Mouse (Mus musculus): ENCODE results near the gene Acss3.

Gene Acss3

DNA sequence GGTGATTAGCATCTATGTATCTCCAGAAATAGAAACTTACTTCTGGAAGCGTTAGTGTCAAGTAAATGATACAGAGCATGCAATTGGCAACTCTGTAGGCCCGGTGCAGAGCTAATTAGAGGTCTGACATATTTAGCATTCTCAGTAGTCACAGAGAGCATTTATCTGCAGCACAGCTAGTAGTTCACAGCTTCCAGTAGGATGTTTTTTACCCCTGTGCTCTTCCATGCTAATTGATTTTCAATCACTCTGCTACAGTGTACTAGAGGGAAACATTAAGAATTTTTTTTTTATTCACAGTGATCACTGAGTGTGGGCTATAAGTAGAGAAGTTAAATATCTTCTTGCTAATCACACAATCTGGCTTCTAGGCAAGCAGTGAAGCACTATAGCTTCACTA is 112.3 kb downstream of the Acss3 start:
- no peak for DNase-seq (ENCODE audit: low read depth)

DNA sequence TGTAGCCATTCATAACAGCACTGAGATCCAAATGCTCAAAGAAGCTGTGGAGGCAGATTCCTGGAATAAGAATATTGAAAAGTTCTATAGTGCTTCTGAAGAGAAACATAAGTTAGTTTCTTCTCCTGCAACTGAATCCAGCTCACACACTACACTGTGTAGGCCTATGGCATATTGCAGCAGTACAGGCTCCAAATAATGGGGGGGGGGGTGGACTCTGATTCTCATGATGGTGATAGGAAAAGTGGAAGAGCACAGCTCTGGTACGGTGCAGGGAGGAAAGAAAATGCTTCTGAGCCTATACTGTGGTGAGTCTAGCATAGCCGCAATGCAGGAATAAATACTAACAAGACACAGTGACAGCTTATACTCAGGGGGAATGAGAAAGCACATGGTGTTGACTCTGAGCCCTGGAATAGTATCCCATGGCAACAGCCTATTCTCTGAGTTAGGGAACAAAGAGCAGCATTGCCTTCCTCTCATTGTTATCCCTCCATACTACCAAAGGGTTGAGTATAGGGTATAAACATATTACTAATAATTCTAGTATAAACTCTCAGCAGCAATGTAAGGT is 125.3 kb downstream of the Acss3 start:
- DNase-seq (ENCODE audit: low read depth), result no peak

DNA sequence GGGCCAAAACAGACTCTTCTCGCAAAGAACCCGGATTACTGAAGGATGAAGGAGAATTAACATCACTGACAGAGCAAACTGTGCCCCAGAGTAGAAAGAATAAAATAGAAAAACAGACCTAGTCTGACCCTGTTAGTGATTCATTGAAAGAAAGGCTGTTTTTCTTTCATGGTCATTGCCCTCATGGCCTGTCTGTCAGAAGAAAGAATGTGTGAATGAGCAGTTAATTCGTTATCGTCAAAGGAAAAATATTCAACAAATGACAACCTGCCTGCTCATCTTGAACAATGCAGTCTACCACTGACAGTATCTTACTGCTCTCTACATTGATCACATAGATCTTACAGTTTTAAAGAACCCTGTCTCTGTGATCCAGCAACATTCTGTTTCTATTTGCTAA is 134.0 kb downstream of the Acss3 start:
- no peak for DNase-seq (ENCODE audit: low read depth)

DNA sequence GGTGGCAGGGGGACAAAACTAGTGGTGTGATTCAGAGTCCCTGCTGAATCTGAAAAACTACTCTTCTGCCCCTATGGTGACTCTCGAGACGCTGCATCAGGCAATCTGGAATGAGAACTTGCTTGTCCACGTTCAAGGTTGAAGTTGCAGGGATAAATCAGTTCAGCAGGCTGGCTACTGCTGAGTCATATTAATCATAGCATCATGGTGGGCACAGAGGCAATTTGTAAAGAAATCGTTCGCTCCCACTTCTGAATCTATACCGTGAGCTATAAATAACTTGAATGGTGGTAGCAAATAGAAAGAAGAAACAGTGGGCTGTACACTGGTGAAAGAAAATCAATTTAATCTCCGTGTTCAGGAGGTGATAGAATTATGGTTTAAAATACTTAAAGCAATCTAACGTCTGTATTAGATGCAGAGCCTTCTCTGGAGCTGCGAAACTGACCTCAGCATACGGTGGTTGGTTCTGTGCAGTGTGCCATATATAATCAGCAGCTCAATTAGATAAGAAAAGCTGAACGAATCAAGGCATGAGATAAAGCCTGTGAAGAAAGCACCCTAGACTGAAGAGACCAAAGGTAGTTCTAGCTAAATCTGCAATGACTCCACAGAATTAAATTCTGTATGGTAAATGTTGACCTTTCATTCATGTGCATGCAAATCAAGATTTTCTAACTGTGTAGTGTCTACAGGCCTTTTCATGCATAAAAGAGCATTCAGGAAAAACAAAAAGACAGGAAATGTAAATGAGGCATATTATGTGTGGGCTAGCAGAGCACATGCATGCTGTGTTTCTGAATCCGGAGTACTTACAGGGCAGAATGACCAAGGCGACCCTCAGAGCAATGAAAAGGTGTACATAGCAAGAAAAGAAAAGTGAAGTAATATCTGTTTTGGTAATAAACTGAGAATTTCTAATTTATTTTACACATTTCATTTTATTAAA is 148.0 kb downstream of the Acss3 start:
- no peak for DNase-seq (ENCODE audit: low read depth)

DNA sequence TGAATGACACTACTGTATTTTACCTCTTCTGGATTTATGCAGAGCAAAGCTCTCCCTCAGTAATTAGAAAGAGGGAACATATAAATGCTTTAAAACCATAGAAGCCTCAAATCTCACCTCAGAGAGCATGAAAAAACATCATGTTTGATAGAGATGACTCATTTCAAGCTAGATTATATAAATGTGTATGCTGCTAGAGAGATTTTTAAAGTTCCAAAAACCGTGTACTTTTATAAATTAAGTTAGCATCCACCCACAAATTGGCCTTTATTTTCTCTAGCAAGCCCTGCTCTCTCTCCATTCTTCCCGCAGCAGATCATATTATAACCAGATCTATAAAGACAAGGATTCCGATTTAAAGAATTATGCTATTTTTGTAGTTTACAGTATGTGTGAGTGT is 164.4 kb downstream of the Acss3 start:
- DNase-seq (ENCODE audit: low read depth), result no peak

DNA sequence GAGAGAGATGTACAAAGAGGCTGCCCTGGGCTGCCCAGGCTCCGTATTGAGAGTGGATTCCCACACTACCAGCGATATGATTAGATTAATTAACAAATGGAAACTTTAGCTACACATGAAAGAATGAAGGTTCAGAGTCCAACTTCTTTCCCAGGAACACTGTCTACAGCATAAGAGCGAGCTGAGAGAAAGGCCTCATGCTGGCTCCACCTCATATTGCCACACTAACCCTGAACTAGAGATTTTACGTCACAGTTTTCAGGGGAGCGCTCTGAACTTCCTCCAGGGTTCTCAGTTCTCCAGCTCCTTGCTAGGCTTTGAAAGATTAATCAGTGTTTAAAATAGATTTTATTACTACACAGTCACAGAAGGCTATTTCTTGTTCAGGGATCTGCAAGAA is 182.1 kb downstream of the Acss3 start:
- DNase-seq (ENCODE audit: low read depth), result no peak

GRCm38 (mm10) chr10:106939441-106939840 is 184.0 kb downstream of the Acss3 start:
- DNase-seq (ENCODE audit: low read depth), result no peak

DNA sequence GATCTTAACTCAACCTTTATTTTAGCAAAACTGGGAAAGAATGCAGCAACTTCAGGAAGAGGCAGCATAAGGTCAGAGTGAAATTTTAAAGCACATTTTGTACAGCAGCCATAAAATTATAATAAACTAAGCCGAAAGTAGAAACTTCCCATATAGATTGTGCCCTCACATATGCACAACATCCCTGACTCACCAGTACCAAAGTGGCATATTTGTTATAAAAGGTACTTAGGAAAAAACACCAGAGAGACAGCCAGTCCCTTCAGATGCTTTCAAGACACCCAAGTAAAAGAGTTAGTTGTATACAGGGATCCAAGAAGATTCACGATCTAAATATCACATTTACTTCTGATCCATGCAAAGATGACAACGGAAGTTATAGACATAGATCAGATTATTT is 184.6 kb downstream of the Acss3 start:
- DNase-seq (ENCODE audit: low read depth), result no peak

DNA sequence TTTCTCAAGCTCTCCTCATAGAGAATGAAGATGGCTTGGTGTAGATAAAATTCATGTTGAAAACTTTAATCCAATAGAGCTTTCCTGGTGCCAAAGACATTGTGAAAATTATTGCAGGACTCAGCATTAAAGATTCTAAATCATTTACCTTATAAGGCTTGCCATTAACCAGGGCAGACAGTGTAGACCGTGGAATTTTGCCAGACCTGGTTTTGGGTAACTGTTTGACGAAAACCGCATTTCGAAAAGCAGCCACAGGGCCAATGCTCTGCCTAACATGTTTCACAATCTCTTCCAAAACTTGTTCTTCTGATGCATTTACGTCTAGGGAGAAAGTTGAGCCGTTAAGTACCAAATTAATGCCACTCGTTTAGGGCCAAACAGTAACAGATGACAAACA is 186.5 kb downstream of the Acss3 start:
- DNase-seq (ENCODE audit: low read depth), result no peak

- DNase-seq (ENCODE audit: low read depth), result peak; percentile 68
Observed at GRCm38 (mm10) chr10:106932571-106933073, 190.8 kb downstream of the Acss3 start.

GRCm38 (mm10) chr10:106928576-106929332 is 194.7 kb downstream of the Acss3 start:
- DNase-seq (ENCODE audit: low read depth), result no peak

DNA sequence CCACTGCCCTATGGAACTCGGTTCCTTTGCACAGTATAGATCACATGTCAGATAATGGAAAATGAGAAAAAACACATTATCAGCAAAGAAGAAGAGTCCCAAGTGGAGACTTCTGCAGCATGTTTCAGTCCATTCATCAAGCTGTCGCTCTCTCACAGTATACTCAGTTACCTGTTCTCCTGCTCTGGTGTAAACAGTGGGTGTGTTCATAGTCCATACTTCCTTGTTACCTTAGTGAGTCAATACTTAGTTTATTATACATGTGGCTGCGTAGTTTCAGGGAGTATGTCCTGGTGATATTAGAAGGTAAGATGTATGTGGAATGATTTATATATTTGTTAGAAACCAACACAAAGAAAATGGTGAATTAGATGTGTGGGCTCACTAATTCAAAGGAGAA is 198.7 kb downstream of the Acss3 start:
- DNase-seq (ENCODE audit: low read depth), result no peak

GRCm38 (mm10) chr10:106924334-106924733 is 199.1 kb downstream of the Acss3 start:
- no peak for DNase-seq (ENCODE audit: low read depth)

- no peak for DNase-seq (ENCODE audit: low read depth)
Observed at GRCm38 (mm10) chr10:106914822-106915221, 208.6 kb downstream of the Acss3 start.

GRCm38 (mm10) chr10:106914275-106914674 is 209.2 kb downstream of the Acss3 start:
- DNase-seq (ENCODE audit: low read depth), result no peak

GRCm38 (mm10) chr10:106913032-106913431 is 210.4 kb downstream of the Acss3 start:
- DNase-seq (ENCODE audit: low read depth), result peak; percentile 24

DNA sequence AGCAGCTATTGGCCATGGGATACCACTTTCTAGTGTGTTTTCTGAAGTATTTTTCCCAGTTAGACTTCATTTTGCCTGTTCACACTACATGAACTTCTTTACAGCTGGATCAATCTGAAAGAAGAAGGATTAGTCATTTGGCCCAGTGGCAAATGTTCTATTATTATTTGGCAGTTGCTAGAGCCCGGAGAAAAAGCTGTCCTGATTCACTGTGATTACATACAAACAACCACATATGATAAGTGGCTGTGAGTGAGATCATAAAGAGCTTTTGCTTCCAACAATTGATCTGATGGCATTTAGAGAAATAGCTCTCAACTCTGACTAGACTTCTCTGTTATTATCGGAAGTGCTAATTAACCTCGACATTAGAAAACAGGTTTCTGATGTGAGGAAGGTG is 213.4 kb downstream of the Acss3 start:
- no peak for DNase-seq (ENCODE audit: low read depth)

DNA sequence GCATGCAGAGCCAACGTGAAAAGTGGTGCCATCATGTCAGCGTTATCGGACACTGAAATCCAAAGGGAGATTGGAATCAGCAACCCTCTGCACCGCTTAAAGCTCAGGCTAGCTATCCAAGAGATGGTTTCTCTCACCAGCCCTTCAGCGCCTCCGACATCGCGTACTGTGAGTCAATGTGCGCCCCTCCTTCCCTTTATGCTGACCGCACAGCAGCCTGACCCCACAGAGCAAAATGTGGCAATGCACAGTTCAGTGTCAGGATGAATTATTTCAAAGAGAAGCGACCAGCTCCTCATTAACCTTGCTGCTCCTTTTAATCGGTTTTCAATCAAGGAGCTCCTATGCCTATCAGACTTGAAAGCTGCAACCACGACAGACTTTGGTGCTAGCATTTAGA is 227.1 kb downstream of the Acss3 start:
- DNase-seq (ENCODE audit: low read depth), result no peak
